Mouse (Mus musculus): Measurements from ENCODE around the gene Gm8453.
"Not testable (repeated sequence)": the region's sequence is repeated elsewhere in the genome, so short reads cannot be mapped to it uniquely, and the experiment has no call there.

Gm8453 gene

GRCm38 (mm10) chr7:22229384-22229783 is at the start of gene Gm8453:
Gene Gm8453, minus strand, starts transcription at chr7:22229484.
- not testable (repeated sequence) for DNase-seq (ENCODE audit: low spot score)

DNA sequence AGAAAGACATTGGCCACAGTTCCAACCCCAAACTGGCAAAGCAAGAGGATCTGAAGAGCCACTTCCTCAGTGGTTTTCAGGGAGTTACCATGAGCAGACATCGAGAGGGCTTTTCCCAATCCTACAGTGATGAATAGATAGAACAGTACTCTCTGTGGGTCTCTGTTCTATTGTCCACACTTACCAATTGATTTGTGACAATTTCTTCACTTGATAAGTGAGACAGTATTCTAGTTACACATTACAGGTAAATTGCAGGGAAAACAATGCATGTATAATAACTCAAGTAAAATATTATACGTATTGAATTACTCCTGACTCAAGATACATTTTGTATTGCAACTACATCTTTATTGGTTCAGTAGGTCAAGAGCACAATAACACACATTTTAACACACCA is 28.1 kb downstream of the Gm8453 start, which contains the start of gene Gm8653:
TSS of gene Gm8653 (minus strand) at position 101 of the 400 bp plus-strand sequence.
- not testable (repeated sequence) for DNase-seq (ENCODE audit: low spot score)

DNA sequence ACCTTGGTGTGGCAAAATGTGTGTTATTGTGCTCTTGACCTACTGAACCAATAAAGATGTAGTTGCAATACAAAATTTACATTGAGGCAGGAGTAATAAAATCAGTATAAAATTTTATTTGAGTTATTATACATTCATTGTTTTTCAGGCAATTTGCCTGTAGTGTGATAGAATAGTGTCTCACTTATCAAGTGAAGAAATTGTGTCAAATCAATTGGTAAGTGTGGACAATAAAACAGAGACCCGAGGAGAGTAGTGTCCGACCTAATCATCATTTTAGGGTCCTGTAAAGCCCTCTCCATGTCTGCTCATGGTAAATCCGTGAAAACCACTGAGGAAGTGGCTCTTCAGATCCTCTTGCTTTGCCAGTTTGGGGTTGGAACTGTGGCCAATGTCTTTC is 40.2 kb downstream of the Gm8453 start, which contains the start of gene Vmn1r143:
TSS of gene Vmn1r143 (plus strand) at position 301 of the 400 bp plus-strand sequence.
- DNase-seq (ENCODE audit: low spot score), result not testable (repeated sequence)

All from ovary, postnatal 14 days (tissue).